Mouse (Mus musculus): ENCODE measurements around the gene Tbpl1. TPM values are rescaled to one million over a fixed set of nuclear protein-coding genes. Genes with fewer than 3 reads are reported as not detected.
A peak's percentile ranks its signal among the peaks of the same experiment; 100 is the strongest.

Tbpl1 gene
- total RNA-seq (2014; rRNA removed; ENCODE audit: low replicate concordance) (8.2 and 22.4 TPM in 2 replicates), polyA plus RNA-seq (2015; fragmentation: Nextera tagmentation; extraction: Ambion mirVana) (31.2 and 37.0 TPM in 2 replicates)

- Histone ChIP-seq H3K27ac (ENCODE audit: low read depth) (peak within 1 kb of the TSS; percentile 98), H3K4me1 (ENCODE audit: control insufficient read depth, insufficient read depth) (peaks cover 21% of the 10 kb centered on the region), H3K36me3 (replicated peaks; ENCODE audit: control insufficient read depth, insufficient read depth, low read length) (no peaks in the 10 kb centered on the region), H3K9me3 (replicated peaks; ENCODE audit: control insufficient read depth, low read length) (no peaks in the 10 kb centered on the region), H3K4me3 (ENCODE audit: low read depth, low read length) (peak within 1 kb of the TSS; percentile 99), H3K27me3 (ENCODE audit: control insufficient read depth, insufficient read depth, low read length) (no peaks in the 10 kb centered on the region), H3K9ac (replicated peaks; ENCODE audit: low read depth, low read length) (peak within 1 kb of the TSS; percentile 92), H3K4me2 (ENCODE audit: low read depth, low read length) (peak within 1 kb of the TSS; percentile 76)
- DNase-seq (ENCODE audit: low spot score): peak; percentile 96
- peak; percentile 99 for ATAC-seq (ENCODE audit: insufficient read depth, low read depth)
- under 1% methylated on average over 77 of the region's 77 CpGs for WGBS
- TF ChIP-seq EP300 (IDR thresholded peaks at IDR 0.05; ENCODE audit: low read depth): peak; percentile 75; the same call in 1 of the 2 replicates
- TF ChIP-seq CTCF (IDR thresholded peaks at IDR 0.05; ENCODE audit: low read depth): no peak
These were observed at the start of gene Tbpl1 for GRCm38 (mm10) chr10:22731272-22732093. Gene Tbpl1 (minus strand): TSS chr10:22731938.

- no peak overlapping the region for H3K4me3 ChIP-seq (ENCODE audit: low read depth, low read length)
- H3K4me1 ChIP-seq (ENCODE audit: control insufficient read depth, insufficient read depth): no peaks in the 10 kb centered on the region
- ATAC-seq (ENCODE audit: insufficient read depth, low read depth) (no peak), DNase-seq (ENCODE audit: low spot score) (no peak)
- H3K27me3 ChIP-seq (ENCODE audit: control insufficient read depth, insufficient read depth, low read length): no peaks in the 10 kb centered on the region
- H3K4me2 ChIP-seq (ENCODE audit: low read depth, low read length): no peak overlapping the region
- no peak overlapping the region for H3K27ac ChIP-seq (ENCODE audit: low read depth)
- H3K36me3 ChIP-seq (replicated peaks; ENCODE audit: control insufficient read depth, insufficient read depth, low read length): no peaks in the 10 kb centered on the region
- 21% methylated on average over 4 of the region's 4 CpGs for WGBS
- no peak for TF ChIP-seq EP300 (IDR thresholded peaks at IDR 0.05; ENCODE audit: low read depth)
- TF ChIP-seq CTCF (IDR thresholded peaks at IDR 0.05; ENCODE audit: low read depth): peak; percentile 34
- H3K9ac ChIP-seq (replicated peaks; ENCODE audit: low read depth, low read length): no peak overlapping the region
- H3K9me3 ChIP-seq (replicated peaks; ENCODE audit: control insufficient read depth, low read length): no peaks in the 10 kb centered on the region
These were observed 49.7 kb upstream of the Tbpl1 start for GRCm38 (mm10) chr10:22781466-22781865.

- Histone ChIP-seq H3K4me1 (ENCODE audit: control insufficient read depth, insufficient read depth) (no peaks in the 10 kb centered on the region), H3K9me3 (replicated peaks; ENCODE audit: control insufficient read depth, low read length) (no peaks in the 10 kb centered on the region), H3K27ac (ENCODE audit: low read depth) (no peak overlapping the region), H3K9ac (replicated peaks; ENCODE audit: low read depth, low read length) (no peak overlapping the region), H3K4me3 (ENCODE audit: low read depth, low read length) (no peak overlapping the region), H3K36me3 (replicated peaks; ENCODE audit: control insufficient read depth, insufficient read depth, low read length) (no peaks in the 10 kb centered on the region), H3K4me2 (ENCODE audit: low read depth, low read length) (no peak overlapping the region), H3K27me3 (ENCODE audit: control insufficient read depth, insufficient read depth, low read length) (no peaks in the 10 kb centered on the region)
- whole genome bisulfite sequencing: 11% methylated on average over 5 of the region's 5 CpGs
- no peak for TF ChIP-seq EP300 (IDR thresholded peaks at IDR 0.05; ENCODE audit: low read depth)
- TF ChIP-seq CTCF (IDR thresholded peaks at IDR 0.05; ENCODE audit: low read depth): peak; percentile 65
- DNase-seq (ENCODE audit: low spot score) (peak; percentile 65), ATAC-seq (ENCODE audit: insufficient read depth, low read depth) (no peak)
These were observed 46.2 kb upstream of the Tbpl1 start for GRCm38 (mm10) chr10:22777939-22778338.

GRCm38 (mm10) chr10:22776007-22776698, 44.4 kb upstream of the Tbpl1 start:
- no peaks in the 10 kb centered on the region for H3K27me3 ChIP-seq (ENCODE audit: control insufficient read depth, insufficient read depth, low read length)
- 8% methylated on average over 7 of the region's 7 CpGs for WGBS
- no peak overlapping the region for H3K27ac ChIP-seq (ENCODE audit: low read depth)
- H3K36me3 ChIP-seq (replicated peaks; ENCODE audit: control insufficient read depth, insufficient read depth, low read length): no peaks in the 10 kb centered on the region
- no peaks in the 10 kb centered on the region for H3K4me1 ChIP-seq (ENCODE audit: control insufficient read depth, insufficient read depth)
- no peak overlapping the region for H3K4me3 ChIP-seq (ENCODE audit: low read depth, low read length)
- TF ChIP-seq CTCF (IDR thresholded peaks at IDR 0.05; ENCODE audit: low read depth) (peak; percentile 57), EP300 (IDR thresholded peaks at IDR 0.05; ENCODE audit: low read depth) (no peak)
- DNase-seq (ENCODE audit: low spot score): no peak
- H3K4me2 ChIP-seq (ENCODE audit: low read depth, low read length): no peak overlapping the region
- no peaks in the 10 kb centered on the region for H3K9me3 ChIP-seq (replicated peaks; ENCODE audit: control insufficient read depth, low read length)
- no peak for ATAC-seq (ENCODE audit: insufficient read depth, low read depth)
- no peak overlapping the region for H3K9ac ChIP-seq (replicated peaks; ENCODE audit: low read depth, low read length)

- DNase-seq (ENCODE audit: low spot score) (no peak), ATAC-seq (ENCODE audit: insufficient read depth, low read depth) (no peak)
- no peak overlapping the region for H3K9ac ChIP-seq (replicated peaks; ENCODE audit: low read depth, low read length)
- H3K36me3 ChIP-seq (replicated peaks; ENCODE audit: control insufficient read depth, insufficient read depth, low read length): no peaks in the 10 kb centered on the region
- H3K27me3 ChIP-seq (ENCODE audit: control insufficient read depth, insufficient read depth, low read length): no peaks in the 10 kb centered on the region
- WGBS: 74% methylated on average over 2 of the region's 2 CpGs
- H3K4me2 ChIP-seq (ENCODE audit: low read depth, low read length): no peak overlapping the region
- H3K9me3 ChIP-seq (replicated peaks; ENCODE audit: control insufficient read depth, low read length): no peaks in the 10 kb centered on the region
- no peak overlapping the region for H3K27ac ChIP-seq (ENCODE audit: low read depth)
- TF ChIP-seq CTCF (IDR thresholded peaks at IDR 0.05; ENCODE audit: low read depth) (no peak), EP300 (IDR thresholded peaks at IDR 0.05; ENCODE audit: low read depth) (no peak)
- no peak overlapping the region for H3K4me3 ChIP-seq (ENCODE audit: low read depth, low read length)
- H3K4me1 ChIP-seq (ENCODE audit: control insufficient read depth, insufficient read depth): no peaks in the 10 kb centered on the region
These were observed 43.7 kb upstream of the Tbpl1 start for GRCm38 (mm10) chr10:22775456-22775855.

Measured in heart, postnatal 0 days (tissue).